Mouse (Mus musculus): ENCODE results near the gene Rps23.
A peak's percentile ranks its signal among the peaks of the same experiment; 100 is the strongest.

DNA sequence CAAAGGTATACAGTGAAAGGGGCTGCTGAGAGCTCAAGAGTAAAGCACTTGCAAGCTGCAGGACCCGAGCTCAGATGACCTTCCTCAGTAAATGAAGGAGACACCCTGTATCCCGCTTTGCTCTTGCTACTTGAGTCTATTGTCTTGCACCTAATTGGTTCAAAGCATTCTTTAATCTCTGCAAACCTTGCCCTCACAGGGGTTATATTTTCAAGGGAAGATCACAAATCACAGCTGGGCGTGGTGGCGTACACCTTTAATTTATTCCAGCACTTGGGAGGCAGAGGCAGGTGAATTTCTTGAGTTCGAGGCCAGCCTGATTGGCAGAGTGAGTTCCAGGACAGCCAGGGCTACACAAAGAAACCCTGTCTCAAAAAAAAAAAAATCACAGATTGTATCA lies 2.4 kb downstream of the Rps23 start:
- no peak for TF ChIP-seq CTCF (conservative IDR thresholded peaks at IDR 0.05; ENCODE audit: low read length)
- peak; percentile 50; the same call in 1 of the 2 replicates for TF ChIP-seq NANOG (IDR thresholded peaks at IDR 0.05; ENCODE audit: borderline replicate concordance, low read length)
- no peak for TF ChIP-seq POU5F1 (IDR thresholded peaks at IDR 0.05; ENCODE audit: borderline replicate concordance, low read length)

All from E14TG2a.4 (cell line).